Mouse (Mus musculus): ENCODE measurements around the gene March10.

DNA sequence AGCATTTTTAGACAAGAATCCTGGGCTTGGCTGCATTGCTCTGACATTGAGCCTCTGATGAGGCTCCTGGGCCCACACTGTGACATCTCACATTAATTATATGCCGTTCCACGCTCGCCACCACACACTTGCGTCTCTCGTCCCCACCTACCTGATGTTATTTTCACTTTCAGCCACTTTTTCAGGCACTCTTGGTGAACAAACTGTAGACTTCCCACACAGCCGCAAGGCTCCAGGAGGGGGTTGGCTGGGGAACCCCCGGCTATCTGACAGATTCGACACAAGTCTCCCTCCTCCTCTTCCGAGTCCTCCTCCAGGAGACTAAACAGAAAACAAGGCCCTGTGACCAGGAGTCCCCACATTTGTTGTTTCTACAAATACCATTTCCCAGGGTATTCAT is 71.3 kb downstream of the March10 start:
- TF ChIP-seq CTCF (IDR thresholded peaks at IDR 0.05; ENCODE audit: low read depth) (no peak), EP300 (optimal IDR thresholded peaks at IDR 0.05) (no peak)

All from stomach, postnatal 0 days (tissue).